Mouse (Mus musculus) heart, embryonic 16.5 days (tissue): ENCODE measurements at regions not wholly inside any gene's neighbourhood (a gene's known extent, or its start where the extent isn't known, plus 50 kb on each side); places are given as distances from the start of the nearest gene placed in this dataset.

Source experiments
- ATAC-seq: fragments of 200-750 bp; cut with Nextera tagmentation; replicated peaks from 2 replicates; pipeline ENCODE4 v1.8.0; 2017; ENCODE audit warnings: moderate number of reproducible peaks; ENCODE audit not compliant: insufficient read depth, low FRiP score; ENCODE audit errors: extremely low read depth
- H3K27ac ChIP-seq: fragments of 300-500 bp; sonication (generic); 2 replicates; pipeline ENCODE4 v1.5.1; 2014; ENCODE audit warnings: mild to moderate bottlenecking, low read length, control low read depth, moderate library complexity
- H3K27me3 ChIP-seq: fragments of 300-500 bp; sonication (generic); 2 replicates; pipeline ENCODE4 v1.6.1; 2014; ENCODE audit warnings: low read length, mixed read lengths; ENCODE audit not compliant: control insufficient read depth, insufficient read depth
- H3K36me3 ChIP-seq: fragments of 300-500 bp; sonication (generic); 2 replicates; pipeline ENCODE4 v1.6.1; 2014; ENCODE audit not compliant: control insufficient read depth, insufficient read depth
- H3K4me1 ChIP-seq: fragments of 300-500 bp; sonication (generic); 2 replicates; pipeline ENCODE4 v1.6.1; 2014; ENCODE audit warnings: low read length, mixed read lengths; ENCODE audit not compliant: control insufficient read depth, insufficient read depth
- H3K4me2 ChIP-seq: fragments of 300-500 bp; sonication (generic); 2 replicates; pipeline ENCODE4 v1.6.1; 2014; ENCODE audit warnings: low read depth, mild to moderate bottlenecking, control low read depth, low read length
- H3K4me3 ChIP-seq: fragments of 300-500 bp; sonication (generic); 2 replicates; pipeline ENCODE4 v1.5.1; 2014; ENCODE audit warnings: mild to moderate bottlenecking, control low read depth, low read length
- H3K9ac ChIP-seq: fragments of 300-500 bp; sonication (generic); 2 replicates; pipeline ENCODE4 v1.6.1; 2014; ENCODE audit warnings: low read length, control low read depth
- H3K9me3 ChIP-seq: fragments of 300-500 bp; sonication (generic); replicated peaks from 2 replicates; pipeline ENCODE4 v1.6.1; 2016; ENCODE audit warnings: low read length; ENCODE audit not compliant: control insufficient read depth
- WGBS: fragments of 180-500 bp; shearing (Covaris S2); extraction: QIAGEN DNeasy Blood & Tissue Kit; methylation state at CpG from one replicate; pipeline ENCODE4 v1.1.7; 2014; 5-methylcytosine and 5-hydroxymethylcytosine counted together

DNA sequence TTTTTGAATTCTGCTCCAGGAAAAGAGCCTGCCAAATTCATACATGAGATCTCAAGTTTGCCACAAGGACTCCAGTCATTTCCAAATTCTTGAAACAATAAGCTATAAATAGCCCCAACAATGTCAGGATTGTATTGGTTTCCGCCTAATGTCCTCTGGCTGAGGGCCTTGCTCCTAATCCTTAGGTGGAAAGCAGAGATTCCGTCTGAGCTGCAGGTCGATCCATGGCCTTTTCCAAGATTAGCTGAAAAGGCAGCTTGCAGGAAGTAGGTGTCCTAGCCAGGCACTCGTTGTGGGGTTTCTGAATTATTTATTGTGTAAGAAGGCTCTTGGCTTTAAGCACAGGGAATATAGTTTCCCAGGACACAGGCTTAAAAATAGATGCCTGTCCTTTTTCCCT, 72.4 kb downstream of the Csl start:
- no peak overlapping the region for H3K4me2 ChIP-seq
- H3K36me3 ChIP-seq, result no peaks in the 10 kb centered on the region
- H3K27me3 ChIP-seq, result no peaks in the 10 kb centered on the region
- H3K9me3 ChIP-seq, result no peaks in the 10 kb centered on the region
- peaks cover 10% of the 10 kb centered on the region for H3K4me1 ChIP-seq
- H3K9ac ChIP-seq, result no peak overlapping the region
- peak overlapping the region; percentile 53 for H3K27ac ChIP-seq
- 0 out of 2 replicates have a peak, but pooled peaks have one; percentile 28 for ATAC-seq
- no peak overlapping the region for H3K4me3 ChIP-seq
- 21% methylated on average over 4 of the region's 4 CpGs for WGBS

- Histone ChIP-seq H3K4me1 (no peaks in the 10 kb centered on the region), H3K9me3 (no peaks in the 10 kb centered on the region), H3K9ac (no peak overlapping the region), H3K36me3 (no peaks in the 10 kb centered on the region), H3K27me3 (no peaks in the 10 kb centered on the region), H3K27ac (no peak overlapping the region), H3K4me3 (no peak overlapping the region), H3K4me2 (no peak overlapping the region)
- 72% methylated on average over 8 of the region's 8 CpGs for WGBS
- no peak for ATAC-seq
Observed at GRCm38 (mm10) chr10:99697696-99698095, 61.8 kb downstream of the Csl start.

- Histone ChIP-seq H3K27me3 (no peaks in the 10 kb centered on the region), H3K4me1 (no peaks in the 10 kb centered on the region), H3K4me2 (no peak overlapping the region), H3K9me3 (no peaks in the 10 kb centered on the region), H3K27ac (no peak overlapping the region), H3K36me3 (no peaks in the 10 kb centered on the region), H3K4me3 (no peak overlapping the region), H3K9ac (no peak overlapping the region)
- 50% methylated on average over 3 of the region's 3 CpGs for WGBS
- no peak for ATAC-seq
Observed at GRCm38 (mm10) chr10:99699498-99699897, 60.0 kb downstream of the Csl start.

DNA sequence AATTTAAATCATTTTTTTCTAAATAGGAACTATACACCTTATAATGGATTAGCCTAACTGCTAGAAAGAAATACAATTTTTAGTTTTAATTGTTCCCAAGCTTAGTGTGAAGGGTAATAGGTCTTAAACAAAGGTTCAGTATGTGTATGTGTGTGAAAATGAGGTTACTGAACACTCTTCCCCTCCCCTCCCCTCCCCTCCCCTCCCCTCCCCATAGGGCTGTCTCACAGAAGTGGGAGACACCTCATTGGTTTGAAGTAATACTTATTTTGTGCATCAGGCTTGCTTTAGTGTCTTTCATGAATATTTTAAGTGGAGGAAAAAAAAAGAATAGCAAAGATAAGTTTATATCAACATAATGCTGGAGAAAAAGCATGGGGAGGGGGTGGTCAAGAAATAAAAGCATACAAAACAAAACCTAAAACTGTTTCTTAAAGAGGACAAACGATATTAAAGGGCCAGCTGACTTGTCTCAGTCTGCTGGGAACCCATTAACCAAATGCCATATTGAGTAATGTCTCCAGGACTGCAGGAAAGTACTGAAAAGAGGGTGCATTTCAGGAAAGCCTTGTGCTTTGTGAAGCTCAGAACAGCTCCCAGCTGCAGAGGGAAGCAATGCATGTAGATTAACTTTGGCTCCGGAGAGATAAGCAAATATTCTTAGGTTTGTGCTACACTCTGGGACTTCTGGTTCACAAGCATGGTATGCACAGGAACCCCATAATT, 59.2 kb downstream of the Csl start:
- no peak for ATAC-seq
- Histone ChIP-seq H3K27ac (no peak overlapping the region), H3K27me3 (no peaks in the 10 kb centered on the region), H3K4me3 (no peak overlapping the region), H3K4me1 (no peaks in the 10 kb centered on the region), H3K4me2 (no peak overlapping the region), H3K9ac (no peak overlapping the region), H3K9me3 (no peaks in the 10 kb centered on the region), H3K36me3 (no peaks in the 10 kb centered on the region)
- WGBS, result 43% methylated on average over 2 of the region's 2 CpGs
